Mouse (Mus musculus) hindbrain, postnatal 0 days (tissue): ENCODE measurements around the gene Gm17268. TPM values are rescaled to one million over a fixed set of nuclear protein-coding genes. Genes with fewer than 3 reads are reported as not detected.

Experiments used
- ATAC-seq: fragments of 200-750 bp; cut with Nextera tagmentation; 2 replicates; pipeline ENCODE4 v1.8.0; 2017; ENCODE audit warnings: mild to moderate bottlenecking, moderate TSS enrichment, moderate library complexity
- DNase-seq: peaks from one replicate; pipeline ENCODE4 v3.0.0-alpha.2; 2015; ENCODE audit warnings: low spot score
- H3K27ac ChIP-seq: fragments of 300-500 bp; sonication (generic); 2 replicates; pipeline ENCODE4 v1.5.1; 2014; ENCODE audit warnings: mild to moderate bottlenecking
- H3K27me3 ChIP-seq: fragments of 300-500 bp; sonication (generic); 2 replicates; pipeline ENCODE4 v1.6.1; 2014; ENCODE audit warnings: low read length, mixed read lengths; ENCODE audit not compliant: insufficient read depth
- H3K36me3 ChIP-seq: fragments of 300-500 bp; sonication (generic); 2 replicates; pipeline ENCODE4 v1.6.1; 2014; ENCODE audit warnings: low read length, mixed read lengths; ENCODE audit not compliant: insufficient read depth
- H3K4me1 ChIP-seq: fragments of 300-500 bp; sonication (generic); 2 replicates; pipeline ENCODE4 v1.6.1; 2014; ENCODE audit warnings: antibody characterized with exemption, low read length, mixed read lengths; ENCODE audit not compliant: insufficient read depth
- H3K4me2 ChIP-seq: fragments of 300-500 bp; sonication (generic); 2 replicates; pipeline ENCODE4 v1.6.1; 2014; ENCODE audit warnings: low read depth, mild to moderate bottlenecking, low read length, moderate library complexity, mixed read lengths
- H3K4me3 ChIP-seq: fragments of 300-500 bp; sonication (generic); 2 replicates; pipeline ENCODE4 v1.5.1; 2014; ENCODE audit warnings: low read length
- H3K9ac ChIP-seq: fragments of 300-500 bp; sonication (generic); replicated peaks from 2 replicates; pipeline ENCODE4 v1.6.1; 2014; ENCODE audit warnings: mild to moderate bottlenecking, low read length, moderate library complexity, mixed read lengths
- H3K9me3 ChIP-seq: fragments of 300-500 bp; sonication (generic); 2 replicates; pipeline ENCODE4 v1.6.1; 2016; ENCODE audit warnings: low read length, mixed read lengths
- CTCF ChIP-seq: IDR thresholded peaks from 2 replicates; pipeline ENCODE4 v1.5.1; 2016; ENCODE audit warnings: antibody characterized with exemption, control low read depth, low read depth
- WGBS: fragments of 180-500 bp; shearing (Covaris S2); extraction: QIAGEN DNeasy Blood & Tissue Kit; methylation state at CpG from one replicate; pipeline ENCODE4 v1.1.7; 2014; 5-methylcytosine and 5-hydroxymethylcytosine counted together
- polyA plus RNA-seq: library from polyadenylated mRNA; unstranded; fragments of >200 nt; fragmentation: Nextera tagmentation; extraction: Ambion mirVana; gene quantifications from 2 replicates; pipeline ENCODE4 v1.2.1, GENCODE M21; 2015
- total RNA-seq: library from RNA; depleted of rRNA; stranded (reverse); fragments of >200 nt; gene quantifications from 2 replicates; pipeline ENCODE4 v1.2.3, GENCODE M21; 2014; rRNA removed

Gm17268 gene
- total RNA-seq (not detected in 2 replicates), polyA plus RNA-seq (not detected in 2 replicates)

DNA sequence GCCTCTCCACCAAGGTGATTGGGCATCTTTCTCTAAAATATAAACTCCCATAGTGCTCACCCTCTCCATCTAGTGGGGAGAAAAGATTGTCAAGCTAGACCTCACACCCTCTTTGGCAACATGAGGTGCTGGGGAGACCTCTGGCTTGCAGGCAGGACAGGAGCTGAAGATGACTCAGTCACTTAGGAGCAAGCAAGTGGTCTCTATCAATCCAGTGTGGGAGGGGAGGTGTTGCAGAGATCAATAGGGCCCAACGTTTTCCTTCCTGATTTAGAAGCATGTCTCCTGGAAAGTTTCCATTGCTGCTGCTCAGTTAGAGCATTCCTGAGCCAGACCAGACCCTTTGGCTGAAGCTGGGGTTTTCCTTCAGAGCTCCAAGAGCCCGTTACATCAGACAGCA lies at the start of gene Gm17268:
TSS of gene Gm17268 (minus strand) at position 28 of the 400 bp plus-strand sequence.
- Histone ChIP-seq H3K4me3 (no peak within 1 kb of the TSS), H3K4me2 (no peak within 1 kb of the TSS), H3K9ac (no peak within 1 kb of the TSS), H3K36me3 (no peaks in the 10 kb centered on the region), H3K27me3 (no peaks in the 10 kb centered on the region), H3K4me1 (0 out of 2 replicates have a peak, but pooled peaks cover 5% of the 10 kb centered on the region), H3K9me3 (no peaks in the 10 kb centered on the region), H3K27ac (no peak within 1 kb of the TSS)
- DNase-seq, result no peak
- WGBS, result 49% methylated on average over 2 of the region's 2 CpGs
- no peak for ATAC-seq
- peak; percentile 25; the same call in 1 of the 2 replicates for TF ChIP-seq CTCF

GRCm38 (mm10) chr11:82084360-82084759 lies 46.0 kb upstream of the Gm17268 start:
- Histone ChIP-seq H3K4me2 (no peak overlapping the region), H3K27ac (no peak overlapping the region), H3K36me3 (no peaks in the 10 kb centered on the region), H3K27me3 (no peaks in the 10 kb centered on the region), H3K4me1 (no peaks in the 10 kb centered on the region), H3K4me3 (no peak overlapping the region), H3K9me3 (no peaks in the 10 kb centered on the region), H3K9ac (no peak overlapping the region)
- DNase-seq (no peak), ATAC-seq (no peak)
- 77% methylated on average over 3 of the region's 3 CpGs for WGBS
- no peak for TF ChIP-seq CTCF

DNA sequence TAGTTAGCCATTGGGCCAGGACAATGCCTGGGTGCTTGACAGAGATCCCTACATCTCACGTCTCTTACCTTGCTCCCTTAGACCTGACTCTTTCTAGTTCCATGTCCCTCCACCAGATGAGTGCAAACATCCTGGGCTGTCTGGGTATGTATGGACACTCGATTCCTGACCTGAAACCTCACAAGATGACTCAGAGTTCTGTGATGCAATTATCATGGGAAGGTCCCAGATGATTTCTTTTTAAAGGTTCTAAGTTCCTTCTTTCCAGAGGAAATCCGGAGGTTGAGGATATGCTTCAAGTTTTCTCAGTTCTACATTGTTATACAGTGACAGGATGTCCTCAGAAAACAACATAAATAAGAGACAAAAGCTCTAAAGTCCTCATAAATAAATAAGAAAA lies 42.5 kb upstream of the Gm17268 start:
- no peak overlapping the region for H3K4me3 ChIP-seq
- DNase-seq (no peak), ATAC-seq (no peak)
- H3K9ac ChIP-seq, result no peak overlapping the region
- H3K27me3 ChIP-seq, result no peaks in the 10 kb centered on the region
- TF ChIP-seq CTCF, result no peak
- H3K27ac ChIP-seq, result no peak overlapping the region
- 80% methylated on average over 3 of the region's 3 CpGs for whole genome bisulfite sequencing
- no peak overlapping the region for H3K4me2 ChIP-seq
- H3K4me1 ChIP-seq, result no peaks in the 10 kb centered on the region
- no peaks in the 10 kb centered on the region for H3K9me3 ChIP-seq
- no peaks in the 10 kb centered on the region for H3K36me3 ChIP-seq

GRCm38 (mm10) chr11:82078136-82078730 lies 39.9 kb upstream of the Gm17268 start:
- Histone ChIP-seq H3K4me2 (no peak overlapping the region), H3K27me3 (no peaks in the 10 kb centered on the region), H3K27ac (no peak overlapping the region), H3K4me3 (no peak overlapping the region), H3K36me3 (no peaks in the 10 kb centered on the region), H3K4me1 (no peaks in the 10 kb centered on the region), H3K9ac (no peak overlapping the region), H3K9me3 (no peaks in the 10 kb centered on the region)
- no peak for ATAC-seq
- no peak for DNase-seq
- TF ChIP-seq CTCF, result no peak

GRCm38 (mm10) chr11:82077031-82077430 lies 38.7 kb upstream of the Gm17268 start:
- Histone ChIP-seq H3K9me3 (no peaks in the 10 kb centered on the region), H3K4me1 (no peaks in the 10 kb centered on the region), H3K27ac (no peak overlapping the region), H3K27me3 (no peaks in the 10 kb centered on the region), H3K4me3 (no peak overlapping the region), H3K36me3 (no peaks in the 10 kb centered on the region), H3K4me2 (no peak overlapping the region), H3K9ac (no peak overlapping the region)
- no peak for ATAC-seq
- no peak for DNase-seq
- 80% methylated on average over 3 of the region's 3 CpGs for WGBS
- TF ChIP-seq CTCF, result no peak

DNA sequence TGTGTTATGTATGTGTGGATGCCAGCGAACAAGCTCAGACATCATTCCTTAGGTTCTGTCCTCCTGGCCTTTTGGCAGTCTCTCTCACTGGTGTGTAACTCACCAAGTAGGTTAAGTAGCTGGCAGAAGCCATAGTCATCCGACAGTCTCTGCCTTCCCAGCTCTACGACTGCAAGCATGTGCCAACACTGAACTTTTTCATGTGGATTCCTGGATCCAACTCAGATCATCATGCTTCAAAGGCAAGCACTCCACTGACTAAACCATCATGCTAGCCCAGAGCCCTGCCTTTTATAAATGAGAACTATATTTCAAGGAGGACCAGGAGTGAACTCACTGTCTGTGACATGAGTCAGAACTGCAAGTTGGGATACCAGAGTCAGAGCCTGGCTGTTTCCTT lies 35.3 kb upstream of the Gm17268 start:
- Histone ChIP-seq H3K4me1 (no peaks in the 10 kb centered on the region), H3K27me3 (no peaks in the 10 kb centered on the region), H3K4me2 (no peak overlapping the region), H3K4me3 (no peak overlapping the region), H3K36me3 (no peaks in the 10 kb centered on the region), H3K9ac (no peak overlapping the region), H3K27ac (no peak overlapping the region), H3K9me3 (no peaks in the 10 kb centered on the region)
- DNase-seq (no peak), ATAC-seq (no peak)
- WGBS, result 78% methylated on average over 3 of the region's 3 CpGs
- TF ChIP-seq CTCF, result no peak

GRCm38 (mm10) chr11:82072984-82073383 lies 34.6 kb upstream of the Gm17268 start:
- Histone ChIP-seq H3K9ac (no peak overlapping the region), H3K27me3 (no peaks in the 10 kb centered on the region), H3K4me2 (no peak overlapping the region), H3K36me3 (no peaks in the 10 kb centered on the region), H3K4me1 (no peaks in the 10 kb centered on the region), H3K4me3 (no peak overlapping the region), H3K9me3 (no peaks in the 10 kb centered on the region), H3K27ac (no peak overlapping the region)
- TF ChIP-seq CTCF, result no peak
- DNase-seq (no peak), ATAC-seq (no peak)
- WGBS, result 77% methylated on average over 3 of the region's 3 CpGs
